Mouse (Mus musculus): ENCODE data around the gene Enoph1.
A peak's percentile ranks its signal among the peaks of the same experiment; 100 is the strongest.

The Enoph1 gene

DNA sequence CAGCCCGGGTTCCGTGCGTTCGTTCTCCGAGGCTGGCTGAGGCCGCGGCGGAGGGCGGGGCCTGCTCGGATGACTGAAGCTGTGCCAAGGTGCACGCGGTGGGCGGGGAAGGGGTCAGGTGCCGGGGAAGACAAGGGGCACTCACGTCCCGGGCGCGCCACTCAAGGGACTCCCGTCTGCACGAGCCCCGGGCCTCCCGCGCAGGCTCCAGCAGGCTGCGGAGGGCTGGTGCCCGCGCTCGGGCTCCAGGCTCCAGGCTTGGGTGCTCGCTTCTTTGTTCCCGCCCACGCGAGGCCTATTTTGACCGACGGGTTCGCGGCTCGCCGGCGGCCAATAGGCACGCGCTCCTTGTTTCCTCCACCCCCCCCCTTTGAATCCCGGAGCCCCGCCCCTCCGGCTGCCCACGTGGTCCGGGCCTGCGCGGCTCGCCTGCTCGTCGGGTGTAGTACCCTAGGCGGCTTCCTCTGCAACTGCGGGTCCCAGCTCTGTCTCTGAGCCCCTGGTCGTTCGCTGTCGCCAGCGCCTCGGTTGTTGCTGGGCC lies at the start of gene Enoph1, which contains the start of gene Hnrnpdl:
Gene Enoph1 (plus strand): TSS at position 384 of the 541 bp plus-strand sequence.
Gene Hnrnpdl (minus strand): TSS at position 63 of the 541 bp plus-strand sequence.
- peak; percentile 98 for DNase-seq

- no peak for DNase-seq
Observed at GRCm38 (mm10) chr5:99994166-99994565, 45.6 kb upstream of the Enoph1 start.

GRCm38 (mm10) chr5:99994680-99995079 lies 45.1 kb upstream of the Enoph1 start:
- no peak for DNase-seq

GRCm38 (mm10) chr5:100000048-100000447 lies 39.7 kb upstream of the Enoph1 start:
- no peak for DNase-seq

GRCm38 (mm10) chr5:100000500-100000899 lies 39.3 kb upstream of the Enoph1 start:
- DNase-seq = no peak

DNA sequence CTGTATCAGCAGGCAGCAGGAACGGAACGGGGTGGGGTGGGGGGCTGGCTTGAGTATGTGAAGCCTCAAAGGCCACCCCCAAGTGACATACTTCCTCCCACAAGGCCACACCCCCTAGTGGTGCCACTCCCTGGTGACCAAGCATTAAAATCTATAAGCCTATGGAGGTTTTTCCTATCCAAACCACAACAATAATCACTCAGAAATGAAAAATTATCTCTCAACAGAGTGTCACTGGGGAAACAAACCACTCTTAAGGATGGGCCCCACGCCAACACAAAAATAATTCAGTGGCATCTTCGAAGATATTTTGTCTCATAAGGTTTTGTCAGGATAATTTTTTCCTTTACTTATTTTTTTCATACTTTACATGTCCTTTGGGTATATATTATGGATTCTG lies 35.9 kb upstream of the Enoph1 start:
- no peak for DNase-seq

DNA sequence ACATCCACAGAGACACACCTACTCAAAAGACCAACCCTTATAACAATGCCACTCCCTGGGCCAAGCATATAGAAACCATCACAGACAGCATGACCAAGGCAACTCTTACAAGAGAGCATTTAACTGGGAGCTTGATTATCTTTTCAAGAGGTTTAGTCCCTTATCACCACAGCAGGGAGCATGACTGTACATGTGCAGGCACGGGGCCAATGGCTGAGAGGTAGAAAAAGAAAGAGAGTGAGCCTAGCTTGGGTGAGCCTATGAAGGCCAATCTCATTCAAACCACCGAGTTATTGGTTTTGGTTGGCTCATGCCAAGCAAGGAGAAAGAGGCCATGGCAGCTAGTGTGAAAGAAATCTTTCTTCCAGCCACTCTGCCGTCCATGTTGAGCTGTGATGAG lies 34.4 kb upstream of the Enoph1 start:
- no peak for DNase-seq

GRCm38 (mm10) chr5:100005896-100006295 lies 33.9 kb upstream of the Enoph1 start:
- no peak for DNase-seq

GRCm38 (mm10) chr5:100006324-100007039 lies 33.3 kb upstream of the Enoph1 start:
- no peak for DNase-seq

- DNase-seq = peak; percentile 24
Observed at GRCm38 (mm10) chr5:100007040-100007375, 32.8 kb upstream of the Enoph1 start.

- no peak for DNase-seq
Observed at GRCm38 (mm10) chr5:100008485-100008884, 31.3 kb upstream of the Enoph1 start.

- DNase-seq = no peak
Observed at GRCm38 (mm10) chr5:100012599-100012998, 27.2 kb upstream of the Enoph1 start.

- DNase-seq = no peak
Observed at GRCm38 (mm10) chr5:100020089-100020488, 19.7 kb upstream of the Enoph1 start.

DNA sequence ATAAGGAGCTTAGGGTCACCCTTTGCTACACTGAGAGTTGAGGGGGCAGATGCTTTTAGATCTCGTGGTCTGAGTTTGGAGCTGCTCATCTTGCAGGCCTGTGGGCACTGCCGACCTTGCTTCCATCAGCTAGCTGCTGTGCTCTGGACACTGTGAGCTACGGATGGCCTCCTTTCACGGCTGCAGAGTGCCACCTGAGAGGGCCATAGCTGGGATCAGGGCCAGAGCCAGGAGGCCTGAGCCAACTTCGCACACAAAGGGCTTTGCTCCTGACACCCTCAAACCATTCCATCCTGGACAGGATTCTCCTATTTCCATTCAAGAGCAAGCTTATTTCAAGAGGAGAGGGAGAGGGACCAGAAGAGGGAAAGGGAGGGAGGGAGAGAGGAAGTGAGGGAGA lies 15.4 kb upstream of the Enoph1 start:
- DNase-seq = no peak

- DNase-seq = no peak
Observed at GRCm38 (mm10) chr5:100024868-100025267, 14.9 kb upstream of the Enoph1 start.

GRCm38 (mm10) chr5:100030069-100030468 lies 9.7 kb upstream of the Enoph1 start:
- no peak for DNase-seq

GRCm38 (mm10) chr5:100032107-100032506 lies 7.7 kb upstream of the Enoph1 start:
- peak; percentile 32 for DNase-seq

DNA sequence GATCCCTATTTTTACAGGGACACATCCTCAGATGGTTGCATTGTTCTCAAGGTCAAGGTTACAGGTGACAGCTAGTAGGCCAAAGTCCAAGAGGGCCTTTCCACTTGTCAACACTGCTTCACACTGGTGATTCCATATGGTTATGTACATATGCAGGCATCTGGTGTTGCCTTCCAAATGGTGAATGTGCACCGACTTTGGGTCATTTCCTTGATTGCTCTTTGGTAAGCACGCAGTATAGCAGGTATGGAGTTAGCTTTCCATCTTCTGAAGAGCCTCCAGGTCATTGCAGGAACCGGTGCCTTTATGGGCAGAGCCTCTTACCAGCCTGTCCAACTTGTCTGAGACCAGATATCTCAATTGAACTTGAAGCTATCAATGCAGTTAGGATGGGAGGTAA lies 7.1 kb upstream of the Enoph1 start:
- DNase-seq = no peak

- DNase-seq = no peak
Observed at GRCm38 (mm10) chr5:100035950-100036349, 3.8 kb upstream of the Enoph1 start.

DNA sequence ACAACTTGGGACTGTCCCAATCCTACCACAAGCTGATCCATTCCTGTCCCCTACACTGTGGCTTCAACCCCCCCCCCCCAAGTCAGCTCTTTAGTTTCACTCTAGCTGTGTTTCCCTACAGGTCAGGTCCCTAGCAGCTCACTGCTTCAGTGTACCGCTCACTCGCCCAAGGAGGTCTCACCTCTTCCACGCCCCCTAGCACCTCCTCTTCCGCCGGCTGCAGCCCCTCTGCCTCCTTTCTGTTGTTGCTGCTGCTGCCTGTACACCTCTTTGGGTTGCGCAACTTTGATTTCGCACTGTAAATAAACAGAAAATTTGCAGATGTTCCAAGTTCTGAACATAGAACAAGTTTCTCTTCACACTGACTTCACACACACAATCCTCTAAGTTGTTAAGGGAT lies 3.1 kb upstream of the Enoph1 start:
- DNase-seq = no peak

DNA sequence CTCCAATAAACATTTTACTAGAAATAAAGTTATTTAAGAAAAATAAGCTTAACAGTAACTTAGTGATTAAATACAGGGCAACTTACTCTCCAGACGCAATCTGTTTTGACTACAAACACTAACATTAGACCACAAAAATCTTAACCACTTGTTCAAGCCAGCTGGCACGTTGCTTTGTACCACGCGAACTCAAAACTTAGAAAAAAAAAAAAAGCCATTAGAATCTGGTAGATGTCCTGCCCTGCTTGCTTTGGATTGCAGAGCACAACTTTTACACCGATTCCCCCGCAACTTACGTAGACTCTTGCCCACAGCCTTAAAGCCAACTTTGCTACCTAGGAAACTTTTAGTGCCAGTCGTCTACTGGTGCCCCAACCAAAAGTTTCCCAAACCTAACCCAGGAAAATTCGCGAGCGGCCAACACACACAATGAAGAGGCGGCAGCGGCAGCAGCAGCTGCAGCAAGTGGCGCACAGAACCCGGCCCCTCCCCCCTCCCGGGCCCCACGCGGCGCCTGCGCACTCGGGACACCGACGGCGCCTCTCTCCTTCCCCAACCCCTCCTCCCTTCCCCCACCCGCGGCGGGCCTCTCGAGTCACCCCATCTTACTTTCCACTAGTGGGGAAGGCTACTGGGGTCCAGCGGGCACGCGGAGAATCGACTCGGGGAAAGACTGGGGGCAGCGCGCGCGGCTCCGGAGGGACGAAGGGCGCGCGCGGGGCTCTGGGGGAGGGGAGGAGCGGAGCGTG lies 1.6 kb upstream of the Enoph1 start:
- DNase-seq = peak; percentile 90

DNA sequence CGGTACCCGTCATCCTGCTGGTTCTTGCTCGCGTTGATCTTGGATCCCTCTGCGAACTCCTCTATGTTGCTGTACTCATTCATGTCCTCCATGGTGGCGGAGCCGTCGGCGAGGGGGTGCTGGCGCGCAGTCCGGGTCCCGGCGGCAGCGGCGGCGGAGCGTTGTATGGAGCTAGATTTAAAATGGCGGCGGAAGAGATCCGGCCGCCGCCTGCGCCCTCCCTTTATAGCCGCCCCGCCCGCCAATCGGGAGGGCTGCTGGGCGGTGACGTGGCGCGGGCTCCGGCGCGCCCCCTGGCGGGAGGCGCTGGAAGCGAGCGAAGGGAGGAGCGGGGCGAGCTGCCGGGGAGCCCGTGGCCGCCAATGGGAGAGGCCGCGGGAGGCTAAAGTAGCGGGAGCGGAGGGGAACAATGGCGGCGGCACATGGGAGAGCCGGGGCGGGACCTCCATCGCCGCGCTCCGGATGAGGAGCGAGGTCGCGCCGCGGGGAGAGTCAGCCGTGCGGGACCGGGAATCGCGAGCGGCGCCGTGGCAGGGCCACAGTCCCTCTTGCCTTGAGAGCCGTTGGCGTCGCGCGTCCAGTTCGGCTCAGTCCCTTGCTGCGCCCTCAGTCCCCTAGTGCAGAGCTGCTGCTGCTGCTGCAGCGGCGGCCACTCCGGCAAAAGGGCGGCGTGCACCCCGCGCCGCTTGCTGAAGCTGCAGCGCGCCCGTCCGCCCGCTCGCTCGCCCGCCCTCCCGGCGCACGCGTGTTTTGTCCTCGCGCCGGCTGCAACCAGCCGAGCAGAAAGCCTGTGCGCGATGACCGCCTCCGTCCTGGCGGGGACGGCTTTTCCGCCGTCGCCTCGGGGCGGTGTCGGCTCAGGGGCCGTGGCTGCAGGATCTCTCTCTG lies 827 bp upstream of the Enoph1 start:
- DNase-seq = peak; percentile 95

GRCm38 (mm10) chr5:100040281-100040784 lies 548 bp downstream of the Enoph1 start:
- DNase-seq = peak; percentile 44

Data from embryo, embryonic 11 days (tissue).